Mouse (Mus musculus) kidney, adult 9 months (tissue): Measurements from ENCODE around the gene Garnl3.
"Not testable (repeated sequence)": the region's sequence is repeated elsewhere in the genome, so short reads cannot be mapped to it uniquely, and the experiment has no call there.

Source experiments
- DNase-seq: peaks from one replicate; pipeline ENCODE4 v3.0.0; 2022

Gene Garnl3

GRCm38 (mm10) chr2:33022846-33023245 lies 108.6 kb downstream of the Garnl3 start:
- DNase-seq = peak; percentile 41

DNA sequence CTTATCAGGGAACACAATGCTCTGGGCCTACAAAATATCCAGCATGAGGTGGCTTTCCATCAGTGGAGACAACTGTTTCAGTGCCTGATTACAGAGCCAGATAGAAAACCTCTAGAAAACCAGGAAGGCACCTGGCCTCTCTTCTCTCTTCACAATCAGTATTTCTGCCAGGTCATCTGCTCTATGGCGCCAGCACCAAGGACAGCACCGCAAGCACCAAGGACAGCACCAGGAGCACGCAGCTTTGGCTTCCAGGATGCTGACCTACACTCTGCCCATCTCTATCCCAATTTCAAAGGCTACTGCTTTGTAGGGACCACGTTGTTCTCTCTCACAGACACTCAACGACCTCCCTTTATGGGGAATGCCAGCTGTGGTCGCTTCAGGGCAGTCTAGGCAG lies 113.4 kb downstream of the Garnl3 start:
- peak; percentile 55 for DNase-seq

DNA sequence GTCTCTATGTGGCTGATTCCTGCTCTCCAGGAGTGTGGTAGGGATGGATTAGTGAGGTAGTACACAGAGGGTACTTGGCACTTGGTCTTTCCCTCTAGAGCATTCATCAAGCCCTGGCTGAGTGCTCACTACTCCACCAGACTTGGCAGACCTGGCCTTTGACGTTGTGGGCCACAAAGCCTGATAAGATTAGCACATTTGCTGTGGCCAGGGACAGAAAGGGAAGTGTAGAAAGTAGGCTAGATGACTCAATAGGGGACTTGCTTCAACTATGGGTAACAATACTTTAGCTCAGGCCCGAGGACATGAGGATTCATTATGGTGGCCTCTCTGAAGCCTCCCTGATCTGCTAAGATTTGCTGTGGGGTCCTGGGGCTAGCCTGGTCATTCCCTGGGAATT lies 114.3 kb downstream of the Garnl3 start:
- no peak for DNase-seq

- DNase-seq = no peak
These were observed 116.6 kb downstream of the Garnl3 start for GRCm38 (mm10) chr2:33014877-33015276.

- not testable (repeated sequence) for DNase-seq
These were observed 122.4 kb downstream of the Garnl3 start for GRCm38 (mm10) chr2:33009055-33009454.

GRCm38 (mm10) chr2:33005041-33005440 lies 126.4 kb downstream of the Garnl3 start:
- DNase-seq = no peak

GRCm38 (mm10) chr2:33002144-33002543 lies 129.3 kb downstream of the Garnl3 start:
- no peak for DNase-seq

DNA sequence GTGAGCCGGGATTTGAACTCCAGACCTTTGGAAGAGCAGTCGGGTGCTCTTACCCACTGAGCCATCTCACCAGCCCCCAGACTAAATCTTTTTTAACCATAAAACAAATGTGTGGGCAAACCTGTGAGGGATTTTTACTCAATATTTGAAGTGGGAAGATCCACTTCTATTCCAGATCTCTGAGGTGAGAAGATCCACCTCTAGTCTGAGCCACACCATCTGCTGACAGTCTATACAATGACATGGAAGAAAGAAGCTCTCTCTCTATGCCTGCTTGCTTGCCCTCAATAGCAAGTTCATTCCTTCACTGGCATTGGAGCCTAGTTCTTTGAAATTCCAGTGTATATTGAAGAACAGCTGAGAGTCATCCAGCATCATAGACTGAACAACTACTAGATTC lies 131.7 kb downstream of the Garnl3 start:
- no peak for DNase-seq

- DNase-seq = no peak
These were observed 133.7 kb downstream of the Garnl3 start for GRCm38 (mm10) chr2:32997792-32998191.

DNA sequence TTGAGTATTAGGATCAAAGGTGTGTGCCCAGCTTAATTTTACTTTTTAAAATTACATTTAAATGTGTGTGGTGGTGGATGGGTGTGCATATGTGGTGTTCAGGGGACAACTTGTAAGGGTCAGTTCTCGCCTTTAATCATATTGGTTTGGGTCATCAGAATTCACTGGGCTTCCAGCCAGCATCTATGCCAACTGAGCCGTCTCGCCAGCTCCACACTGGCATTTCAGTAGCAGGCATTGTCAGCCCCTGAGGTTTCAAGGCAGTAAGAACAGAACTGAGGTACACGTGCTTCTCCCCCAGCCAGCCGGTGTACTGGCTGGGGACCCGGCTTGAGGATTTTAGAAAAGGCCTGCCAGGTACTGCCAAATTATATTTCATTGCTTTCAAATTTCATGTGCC lies 134.4 kb downstream of the Garnl3 start:
- DNase-seq = no peak

DNA sequence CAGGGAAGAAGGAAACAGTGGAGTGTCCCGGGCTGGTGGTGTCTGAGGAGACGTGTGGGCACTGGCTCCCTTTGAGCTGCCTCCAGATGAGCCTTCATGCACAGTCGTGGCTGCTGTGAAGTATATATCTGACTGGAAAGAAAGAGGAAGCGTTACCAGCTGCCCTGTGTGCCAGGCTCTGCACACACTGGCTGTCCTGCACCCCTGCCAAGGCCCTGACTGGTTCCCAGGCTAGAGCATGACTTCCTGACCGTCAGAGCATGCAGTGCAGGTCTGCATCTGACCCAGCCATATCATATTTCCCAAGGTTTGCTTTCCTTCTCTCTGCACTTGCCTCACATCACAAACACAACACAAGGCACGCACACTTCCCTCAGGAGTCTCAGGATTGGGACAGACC lies 139.3 kb downstream of the Garnl3 start:
- DNase-seq = no peak

- DNase-seq = no peak
These were observed 141.2 kb downstream of the Garnl3 start for GRCm38 (mm10) chr2:32990167-32990832.

DNA sequence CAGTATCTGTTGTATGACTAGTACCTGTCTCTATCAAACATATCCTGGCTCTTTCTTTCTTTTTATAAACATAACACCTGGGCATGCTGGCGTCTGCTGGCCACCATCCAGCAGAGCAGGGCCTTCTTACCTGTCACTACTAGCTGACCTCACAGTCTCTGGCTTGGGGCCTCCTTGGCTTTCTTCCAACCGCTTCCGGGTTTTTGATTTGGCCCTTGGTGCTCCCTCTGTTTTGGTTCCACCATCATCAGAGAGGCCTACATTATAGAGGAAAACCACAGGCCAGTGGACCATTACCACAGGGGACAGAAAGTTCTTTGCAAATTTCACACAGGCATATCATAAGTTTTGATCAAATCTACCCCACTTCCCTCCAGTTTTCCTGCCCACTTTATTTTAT lies 142.1 kb downstream of the Garnl3 start:
- no peak for DNase-seq

- no peak for DNase-seq
These were observed 145.6 kb downstream of the Garnl3 start for GRCm38 (mm10) chr2:32985844-32986243.

DNA sequence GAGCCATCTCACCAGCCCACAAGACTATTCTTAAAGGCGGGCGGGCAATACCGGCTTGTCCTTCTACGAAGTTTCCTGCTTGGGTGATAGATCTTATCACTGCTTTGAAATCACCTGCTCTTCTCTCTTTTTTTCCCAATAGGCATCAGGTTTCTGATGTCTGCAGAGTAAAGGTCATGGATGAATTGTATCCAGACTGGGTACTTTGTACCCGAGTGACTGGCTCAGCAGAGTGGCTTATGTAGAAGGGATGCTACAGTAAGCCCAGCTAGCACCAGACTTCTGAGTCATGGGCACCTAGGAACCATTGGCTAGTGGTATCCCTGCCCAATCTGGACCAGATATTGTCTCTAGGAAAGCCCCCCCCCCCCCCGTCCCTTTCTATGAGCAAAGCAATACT lies 147.8 kb downstream of the Garnl3 start:
- no peak for DNase-seq

GRCm38 (mm10) chr2:32982700-32983099 lies 148.8 kb downstream of the Garnl3 start:
- DNase-seq = no peak

DNA sequence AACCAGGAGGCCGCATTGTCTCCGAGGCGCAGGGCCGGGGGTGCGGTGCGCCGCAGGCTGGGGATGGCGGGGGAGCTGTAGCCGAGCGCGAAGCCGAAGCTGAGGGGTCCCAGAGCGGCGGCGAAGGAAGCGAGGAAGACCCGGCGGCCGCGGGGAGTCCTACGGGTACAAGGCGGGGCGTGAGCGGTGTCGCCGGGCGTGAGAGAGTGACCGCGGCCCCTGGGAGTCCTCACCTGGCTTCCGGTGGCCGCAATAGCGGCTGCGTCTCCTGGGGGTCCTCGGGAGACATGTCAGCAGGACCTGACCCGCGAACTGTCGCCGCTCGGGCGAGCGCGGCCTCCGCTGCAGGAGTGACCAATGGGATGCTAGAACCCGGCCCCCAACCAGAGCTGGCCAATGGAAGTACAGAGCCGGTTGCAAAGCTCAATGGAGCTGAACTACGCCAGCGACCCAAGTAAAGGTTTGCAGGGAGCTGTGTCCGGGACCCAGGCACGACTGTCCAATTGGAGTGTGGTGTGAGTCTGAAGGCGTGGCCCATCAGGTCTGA lies 149.7 kb downstream of the Garnl3 start, which contains the start of gene Slc2a8:
Slc2a8 (minus strand) TSS at position 359 of the 547 bp plus-strand sequence.
- DNase-seq = peak; percentile 95

- no peak for DNase-seq
These were observed 150.2 kb downstream of the Garnl3 start for GRCm38 (mm10) chr2:32981281-32981680.

DNA sequence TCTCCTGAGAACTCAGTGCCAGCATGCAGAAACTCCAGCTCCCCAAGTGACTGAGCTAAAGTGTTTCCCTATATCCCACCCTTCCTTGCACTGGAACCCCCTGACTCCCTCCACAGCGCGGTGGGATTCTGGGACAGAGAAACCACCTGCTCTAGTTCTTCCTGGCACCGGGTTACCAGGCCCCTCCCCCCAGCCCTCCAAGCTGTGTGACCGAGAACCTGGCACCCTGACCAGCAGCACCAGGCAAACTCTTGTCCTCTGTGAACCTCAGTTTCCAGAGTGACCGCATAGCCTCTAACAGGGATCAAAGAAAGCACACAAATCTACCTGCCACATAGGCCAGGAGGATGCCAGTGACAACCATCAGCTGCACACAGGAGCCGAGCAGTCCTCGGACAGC lies 151.8 kb downstream of the Garnl3 start:
- DNase-seq = no peak

DNA sequence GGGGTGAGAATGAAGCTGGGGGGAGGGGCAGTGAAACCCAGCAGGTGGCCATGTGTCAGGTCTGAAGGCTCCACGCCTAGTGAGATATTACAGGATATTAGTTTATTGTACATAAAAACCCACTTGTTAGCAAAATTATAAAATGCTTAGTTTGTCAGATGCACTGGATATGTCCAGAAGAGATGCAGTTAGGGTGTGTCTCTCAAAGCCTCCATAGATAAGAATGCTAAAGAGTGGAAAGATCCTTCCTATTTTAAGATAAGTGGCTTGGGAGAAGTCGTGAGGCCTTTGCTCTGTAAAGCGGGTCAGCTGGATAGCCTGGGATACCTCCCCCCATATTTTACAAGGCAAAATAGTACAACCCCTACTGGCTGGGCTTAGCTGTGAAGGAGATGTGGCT lies 152.8 kb downstream of the Garnl3 start:
- DNase-seq = no peak

GRCm38 (mm10) chr2:32977114-32977513 lies 154.3 kb downstream of the Garnl3 start:
- DNase-seq = no peak

DNA sequence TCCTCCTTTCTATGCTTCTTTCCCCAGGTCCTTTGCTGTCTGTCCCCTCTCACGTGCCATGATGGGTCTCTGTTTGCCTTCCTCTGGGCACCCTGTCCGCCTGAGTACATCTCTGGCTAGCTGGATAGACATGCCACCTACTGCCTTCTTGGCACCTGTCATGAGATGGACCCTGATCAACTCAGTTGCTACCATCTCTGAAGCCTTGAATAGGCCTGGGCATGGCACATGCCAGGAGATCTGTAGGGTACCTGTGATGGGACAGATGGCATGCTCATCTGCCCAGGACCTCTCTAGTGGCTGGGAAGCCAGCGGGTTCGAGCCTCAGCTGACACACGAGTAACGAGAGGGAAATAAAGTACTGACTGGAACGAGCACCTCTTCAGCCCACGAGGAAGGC lies 157.2 kb downstream of the Garnl3 start:
- no peak for DNase-seq

- DNase-seq = no peak
These were observed 160.2 kb downstream of the Garnl3 start for GRCm38 (mm10) chr2:32971235-32971634.

DNA sequence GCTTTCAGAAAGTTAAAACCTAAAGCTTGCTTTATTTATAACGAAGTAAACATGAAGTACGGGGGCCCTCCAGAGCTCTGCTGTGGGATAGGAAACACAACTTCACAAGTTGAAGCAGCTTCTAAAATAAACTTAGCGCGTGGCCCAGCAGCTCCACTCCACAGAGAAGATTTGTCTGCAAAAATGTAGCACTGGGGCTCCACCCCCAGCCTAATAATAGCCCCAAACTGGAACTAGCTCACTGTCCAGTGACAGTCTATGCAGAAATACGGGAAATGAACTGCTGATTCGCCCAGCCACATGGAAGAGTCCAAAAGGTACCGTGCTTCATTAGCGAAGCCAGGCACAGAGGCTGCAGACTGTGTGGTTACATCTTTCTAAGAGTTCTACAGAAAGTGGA lies 162.1 kb downstream of the Garnl3 start:
- no peak for DNase-seq

GRCm38 (mm10) chr2:32968024-32968614 lies 163.3 kb downstream of the Garnl3 start:
- DNase-seq = no peak
